Mouse (Mus musculus) MEL (cell line): Measurements from ENCODE around the gene Aen. TPM values are rescaled to one million over a fixed set of nuclear protein-coding genes. Genes with fewer than 3 reads are reported as not detected.
A peak's percentile ranks its signal among the peaks of the same experiment; 100 is the strongest.

Experiments used
- DNase-seq: peaks from one replicate; pipeline ENCODE4 v3.0.0; 2011; ENCODE audit warnings: low read depth, low spot score
- H3K27ac ChIP-seq: 2 replicates; pipeline ENCODE4 v1.5.1; 2012; ENCODE audit warnings: low read depth, mild to moderate bottlenecking, control low read depth, low read length, moderate library complexity; ENCODE audit not compliant: control insufficient read depth
- H3K27me3 ChIP-seq, 2 experiments: fragments of 150-350 bp in 1 of 2; sonication (generic) in 1 of 2; 2 replicates each; pipeline ENCODE4 v1.6.1; 2012; ENCODE audit warnings: low read length in 2 of 2, mild to moderate bottlenecking in 2 of 2, improper control_type of control experiment in 1 of 2, moderate library complexity in 1 of 2; ENCODE audit not compliant: insufficient read depth in 2 of 2, control insufficient read depth in 1 of 2
- H3K36me3 ChIP-seq, 2 experiments: 2 replicates each; pipeline ENCODE4 v1.6.1; 2012 to 2014; ENCODE audit warnings: low read length in 2 of 2, improper control_type of control experiment in 1 of 2, inconsistent platforms in 1 of 2, mild to moderate bottlenecking in 1 of 2; ENCODE audit not compliant: insufficient read depth in 2 of 2, control insufficient read depth in 1 of 2
- H3K4me1 ChIP-seq, 2 experiments: fragments of 150-350 bp in 1 of 2; sonication (generic) in 1 of 2; 2 replicates each; pipeline ENCODE4 v1.6.1; 2012; ENCODE audit warnings: low read length in 2 of 2, improper control_type of control experiment in 1 of 2, mild to moderate bottlenecking in 1 of 2; ENCODE audit not compliant: insufficient read depth in 2 of 2, control insufficient read depth in 1 of 2
- H3K4me3 ChIP-seq, 2 experiments: fragments of 150-350 bp in 1 of 2; sonication (generic) in 1 of 2; 2 replicates each; pipeline ENCODE4 v1.5.1; 2012; ENCODE audit warnings: low read depth in 2 of 2, low read length in 2 of 2, mild to moderate bottlenecking in 2 of 2, moderate library complexity in 2 of 2, control low read depth in 1 of 2, improper control_type of control experiment in 1 of 2; ENCODE audit not compliant: control insufficient read depth in 1 of 2, insufficient read depth in 1 of 2
- H3K79me2 ChIP-seq: 2 replicates; pipeline ENCODE4 v1.6.1; 2012; ENCODE audit warnings: mild to moderate bottlenecking, low read length, moderate library complexity; ENCODE audit not compliant: control insufficient read depth, poor library complexity, insufficient read depth
- H3K9ac ChIP-seq: 2 replicates; pipeline ENCODE4 v1.6.1; 2012; ENCODE audit warnings: low read depth, mild to moderate bottlenecking, control low read depth, low read length, moderate library complexity; ENCODE audit not compliant: control insufficient read depth, poor library complexity, severe bottlenecking
- H3K9me3 ChIP-seq: fragments of 150-350 bp; sonication (generic); replicated peaks from 2 replicates; pipeline ENCODE4 v1.6.1; 2012; ENCODE audit warnings: mild to moderate bottlenecking, low read length, improper control_type of control experiment, moderate library complexity; ENCODE audit not compliant: insufficient read depth
- CHD1 ChIP-seq: IDR thresholded peaks from 2 replicates; pipeline ENCODE4 v1.6.1; 2012; ENCODE audit warnings: low read depth, mild to moderate bottlenecking, inconsistent platforms, low read length, improper control_type of control experiment
- E2F4 ChIP-seq: IDR thresholded peaks from 2 replicates; pipeline ENCODE4 v1.6.1; 2011; ENCODE audit warnings: low read depth, low read length, improper control_type of control experiment, borderline replicate concordance
- EP300 ChIP-seq, 2 experiments: IDR thresholded peaks; 2 replicates each; pipeline ENCODE4 v1.6.1; 2011; ENCODE audit warnings: improper control_type of control experiment in 2 of 2, low read length in 2 of 2, low read depth in 1 of 2, mild to moderate bottlenecking in 1 of 2
- ETS1 ChIP-seq: IDR thresholded peaks from 2 replicates; pipeline ENCODE4 v1.6.1; 2012; ENCODE audit warnings: low read depth, mild to moderate bottlenecking, inconsistent platforms, low read length, improper control_type of control experiment, moderate library complexity
- GATA1 ChIP-seq: IDR thresholded peaks from 2 replicates; pipeline ENCODE4 v1.6.1; 2011; ENCODE audit warnings: low read depth, low read length, improper control_type of control experiment
- HCFC1 ChIP-seq: IDR thresholded peaks from 2 replicates; pipeline ENCODE4 v1.6.1; 2012; ENCODE audit warnings: low read depth, mild to moderate bottlenecking, inconsistent platforms, low read length, improper control_type of control experiment, moderate library complexity
- JUND ChIP-seq: IDR thresholded peaks from 2 replicates; pipeline ENCODE4 v1.6.1; 2011; ENCODE audit warnings: low read depth, mild to moderate bottlenecking, improper control_type of control experiment, low read length
- MAX ChIP-seq: IDR thresholded peaks from 2 replicates; pipeline ENCODE4 v1.6.1; 2011; ENCODE audit warnings: low read length, improper control_type of control experiment
- MAZ ChIP-seq: IDR thresholded peaks from 2 replicates; pipeline ENCODE4 v1.6.1; 2012; ENCODE audit warnings: low read depth, mild to moderate bottlenecking, inconsistent platforms, low read length, improper control_type of control experiment
- MEF2A ChIP-seq: IDR thresholded peaks from 2 replicates; pipeline ENCODE4 v1.6.1; 2014; ENCODE audit warnings: low read depth, mild to moderate bottlenecking, inconsistent platforms, low read length, improper control_type of control experiment; ENCODE audit not compliant: poor library complexity, insufficient replicate concordance, severe bottlenecking; ENCODE audit errors: extremely low read depth
- MXI1 ChIP-seq: IDR thresholded peaks from 2 replicates; pipeline ENCODE4 v1.6.1; 2011; ENCODE audit warnings: mild to moderate bottlenecking, low read depth, low read length, improper control_type of control experiment
- MYB ChIP-seq: IDR thresholded peaks from 2 replicates; pipeline ENCODE4 v1.6.1; 2011; ENCODE audit warnings: mild to moderate bottlenecking, low read depth, low read length, improper control_type of control experiment
- POLR2A ChIP-seq, 2 experiments: IDR thresholded peaks; 2 replicates each; pipeline ENCODE4 v1.6.1; 2011 to 2012; ENCODE audit warnings: low read length in 2 of 2, mild to moderate bottlenecking in 2 of 2, control low read depth in 1 of 2, improper control_type of control experiment in 1 of 2, low read depth in 1 of 2, moderate library complexity in 1 of 2; ENCODE audit not compliant: control insufficient read depth in 1 of 2, insufficient read depth in 1 of 2, poor library complexity in 1 of 2
- POLR2AphosphoS5 ChIP-seq: IDR thresholded peaks from 2 replicates; pipeline ENCODE4 v1.6.1; 2012; ENCODE audit warnings: low read depth, borderline replicate concordance, mild to moderate bottlenecking, inconsistent platforms, low read length, moderate library complexity, mixed read lengths
- RCOR1 ChIP-seq: IDR thresholded peaks from 2 replicates; pipeline ENCODE4 v1.6.1; 2012; ENCODE audit warnings: low read depth, mild to moderate bottlenecking, inconsistent platforms, low read length, improper control_type of control experiment
- SIN3A ChIP-seq: IDR thresholded peaks from 2 replicates; pipeline ENCODE4 v1.6.1; 2012; ENCODE audit warnings: low read length, improper control_type of control experiment, inconsistent platforms
- TAL1 ChIP-seq: IDR thresholded peaks from 2 replicates; pipeline ENCODE4 v1.6.1; 2012; ENCODE audit warnings: mild to moderate bottlenecking, inconsistent platforms, low read length, moderate library complexity, mixed read lengths
- TCF12 ChIP-seq: IDR thresholded peaks from 2 replicates; pipeline ENCODE4 v1.6.1; 2014; ENCODE audit warnings: low read depth, mild to moderate bottlenecking, inconsistent platforms, low read length, improper control_type of control experiment, moderate library complexity
- USF1 ChIP-seq: IDR thresholded peaks from 2 replicates; pipeline ENCODE4 v1.6.1; 2014; ENCODE audit warnings: low read depth, mild to moderate bottlenecking, inconsistent platforms, low read length, improper control_type of control experiment, moderate library complexity
- USF2 ChIP-seq, 2 experiments: IDR thresholded peaks; 2 replicates each; pipeline ENCODE4 v1.6.1; 2011 to 2012; ENCODE audit warnings: improper control_type of control experiment in 2 of 2, low read length in 2 of 2, borderline replicate concordance in 1 of 2, inconsistent platforms in 1 of 2, low read depth in 1 of 2, mild to moderate bottlenecking in 1 of 2; ENCODE audit not compliant: insufficient read depth in 1 of 2
- polyA plus RNA-seq, 2 experiments: library from polyadenylated mRNA; stranded (reverse) in 1 of 2; unstranded in 1 of 2; fragments of >175 nt in 1 of 2; fragments of >200 nt in 1 of 2; gene quantifications; 2 replicates each; pipeline versions ENCODE4 v1.2.1 to v1.2.4; 2012; ENCODE audit warnings: low replicate concordance in 2 of 2, low read depth in 1 of 2; ENCODE audit not compliant: insufficient read length in 2 of 2, insufficient read depth in 1 of 2, missing spikeins in 1 of 2
- total RNA-seq: library from RNA; depleted of rRNA; stranded (reverse); fragments of 300-350 nt; gene quantifications from 2 replicates; pipeline ENCODE4 v1.2.3, GENCODE M21; 2012

Aen gene
- total and polyA plus RNA-seq, 3 experiments = 95.9 to 97.7 TPM; not detected in 1

DNA sequence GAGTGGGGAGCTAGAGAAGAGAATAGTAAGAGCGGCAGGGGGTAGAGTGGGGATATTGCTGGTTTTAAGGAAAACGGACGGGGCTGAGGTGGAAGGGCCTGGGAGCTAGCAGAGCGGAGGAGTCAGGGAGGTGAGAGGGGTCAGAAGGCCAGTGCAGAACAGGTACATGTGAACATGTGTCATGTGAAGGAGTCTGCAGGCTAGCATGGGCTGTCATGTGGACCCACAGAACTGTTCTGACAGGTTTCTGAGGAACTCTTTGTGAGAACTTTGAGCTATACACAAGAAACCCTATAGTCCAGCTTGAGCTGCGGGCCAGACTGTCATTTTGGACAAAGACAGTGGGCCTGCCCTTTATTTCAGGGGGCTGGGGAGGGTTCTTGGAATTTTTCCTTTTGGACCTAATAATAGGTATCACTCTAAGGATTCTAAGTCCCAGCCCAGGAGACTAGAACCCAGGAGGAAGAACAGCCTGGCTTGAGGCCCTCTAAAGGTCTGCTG is 17.4 kb downstream of the Aen start, which contains the start of gene Isg20:
Gene Isg20, plus strand, starts transcription at position 451 of the 501 bp plus-strand sequence.
- DNase-seq = no peak
- H3K36me3 ChIP-seq = peaks cover 2 to 22% of the 10 kb centered on the region in 2 experiments; a peak in 3 of 4 replicates
- H3K4me1 ChIP-seq = peaks cover 2 to 29% of the 10 kb centered on the region in 2 experiments
- H3K27me3 ChIP-seq = no peaks in the 10 kb centered on the region
- peak within 1 kb of the TSS; percentile 62 for H3K9ac ChIP-seq
- peak within 1 kb of the TSS; percentile 64 to 91 for H3K4me3 ChIP-seq
- no peaks in the 10 kb centered on the region for H3K9me3 ChIP-seq
- peaks cover 11% of the 10 kb centered on the region for H3K79me2 ChIP-seq
- H3K27ac ChIP-seq = peak within 1 kb of the TSS; percentile 86
- TF ChIP-seq POLR2AphosphoS5 = no peak
- peak; percentile 33; the same call in 1 of the 2 replicates for TF ChIP-seq MXI1

- Histone ChIP-seq H3K27me3 (no peaks in the 10 kb centered on the region), H3K4me1 (peaks cover 5 to 34% of the 10 kb centered on the region in 2 experiments), H3K4me3 (peak overlapping the region; percentile 64 to 91), H3K36me3 (peaks cover 0 to 27% of the 10 kb centered on the region in 2 experiments; a peak in 3 of 4 replicates), H3K9me3 (no peaks in the 10 kb centered on the region), H3K9ac (peak overlapping the region; percentile 62), H3K79me2 (peaks cover 11% of the 10 kb centered on the region), H3K27ac (peak overlapping the region; percentile 86)
- TF ChIP-seq TAL1 (peak; percentile 90), MYB (peak; percentile 51; the same call in 1 of the 2 replicates), SIN3A (peak; percentile 71), HCFC1 (0 out of 2 replicates have a peak, but pooled peaks have one; percentile 11), MAZ (peak; percentile 84), USF2 (IDR thresholded peaks at IDR 0.05; ENCODE audit: borderline replicate concordance in 1 of 2, insufficient read depth in 1 of 2, low read depth in 1 of 2, low read length in 2 of 2) (no peak), POLR2A (IDR thresholded peaks at IDR 0.05; ENCODE audit: control insufficient read depth in 1 of 2, insufficient read depth in 1 of 2, low read depth in 1 of 2, low read length in 2 of 2, poor library complexity in 1 of 2) (peak in 1 of 2 experiments; percentile 47; a peak in 1 of 4 replicates), JUND (0 out of 2 replicates have a peak, but pooled peaks have one; percentile 62), USF1 (no peak), TCF12 (peak; percentile 78), RCOR1 (peak; percentile 5; the same call in 1 of the 2 replicates), MAX (peak; percentile 38; the same call in 1 of the 2 replicates), MXI1 (peak; percentile 36; the same call in 1 of the 2 replicates), EP300 (IDR thresholded peaks at IDR 0.05; ENCODE audit: low read depth in 1 of 2, low read length in 2 of 2) (peak; percentile 72 to 82), MEF2A (no peak), E2F4 (no peak), CHD1 (no peak), ETS1 (peak; percentile 87), GATA1 (peak; percentile 52; the same call in 1 of the 2 replicates)
- DNase-seq = peak; percentile 88
Measured at GRCm38 (mm10) chr7:78913649-78914544, 18.2 kb downstream of the Aen start.
